In the genomic region with DNA sequence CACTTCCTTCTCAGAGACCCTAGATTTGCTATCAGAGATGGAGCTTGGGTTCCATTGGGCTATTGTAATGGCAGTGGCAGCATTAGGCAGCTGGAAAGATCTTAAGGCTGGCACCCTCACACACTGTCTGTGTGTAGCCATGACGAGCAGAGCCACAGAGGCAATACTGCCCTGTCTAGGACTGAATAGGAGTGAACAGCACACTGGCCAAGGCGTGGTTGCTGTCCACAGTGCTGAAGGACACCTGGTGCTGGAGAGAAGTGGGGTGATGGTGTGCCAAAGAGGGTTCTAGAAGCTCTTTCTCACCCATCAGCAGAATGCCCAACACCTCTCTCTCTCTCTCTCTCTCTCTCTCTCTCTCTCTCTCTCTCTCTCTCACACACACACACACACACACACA, we compare ENCODE assay signal across 9 mouse cellular contexts.
DNase-seq lines count a peak whose midpoint lies in the region; ATAC-seq lines count a peak whose summit lies in the region.
"Had no signal": no experiment of that assay in that cellular context is flagged by ENCODE, and none has a peak within 500 bp of the region (broad histone marks: within the 10 kb centered on the region; RNA-seq: fewer than 3 reads in every experiment).

No protein-coding gene starts in this region.

- 34% methylated on average over 2 of the region's 2 CpGs for WGBS in hindbrain, embryonic 10.5 days
- WGBS in hindbrain, embryonic 16.5 days: 36% methylated on average over 2 of the region's 2 CpGs

- H3K36me3 ChIP-seq in hindbrain, embryonic 10.5 days: no peaks in the 10 kb centered on the region
- no peaks in the 10 kb centered on the region for H3K36me3 ChIP-seq in hindbrain, embryonic 16.5 days (ENCODE audit: control insufficient read depth, insufficient read depth, low read length)

- no peak overlapping the region for H3K27ac ChIP-seq in hindbrain, embryonic 10.5 days
- H3K27ac ChIP-seq in hindbrain, embryonic 16.5 days (ENCODE audit: low read depth, low read length): no peak overlapping the region

- DNase-seq in hindbrain, embryonic 10.5 days (ENCODE audit: low spot score): peak; percentile 21
- DNase-seq in thymus, postnatal 4 days: peak; percentile 46
- DNase-seq in thymus, postnatal 25 days: no peak
- peak; percentile 40 for DNase-seq in forelimb bud, embryonic 11.5 days (ENCODE audit: low read depth, low spot score)
- DNase-seq in cerebellum, adult 11 months: no peak
- no peak for DNase-seq in frontal cortex, postnatal 14 days (ENCODE audit: low spot score in 2 of 2)
- no peak for DNase-seq in MN1 (ENCODE audit: low spot score)
- DNase-seq: cerebellum, adult 18-20 months had no signal

- H3K4me3 ChIP-seq in hindbrain, embryonic 10.5 days: no peak overlapping the region
- H3K4me3 ChIP-seq in hindbrain, embryonic 16.5 days (ENCODE audit: low read length): no peak overlapping the region

- peaks cover 5% of the 10 kb centered on the region; the same call in 1 of the 2 replicates for H3K4me1 ChIP-seq in hindbrain, embryonic 10.5 days (replicated peaks)
- H3K4me1 ChIP-seq in hindbrain, embryonic 16.5 days (ENCODE audit: control insufficient read depth, insufficient read depth, low read depth, low read length): peaks cover 6% of the 10 kb centered on the region; the same call in 1 of the 2 replicates

- no peaks in the 10 kb centered on the region for H3K9me3 ChIP-seq in hindbrain, embryonic 10.5 days
- H3K9me3 ChIP-seq in hindbrain, embryonic 16.5 days (ENCODE audit: control insufficient read depth, low read length): no peaks in the 10 kb centered on the region

- no peak overlapping the region for H3K9ac ChIP-seq in hindbrain, embryonic 16.5 days (ENCODE audit: low read depth, low read length)

- no peak for ATAC-seq in hindbrain, embryonic 16.5 days

- H3K27me3 ChIP-seq in hindbrain, embryonic 10.5 days (ENCODE audit: insufficient read depth, poor library complexity, severe bottlenecking): no peaks in the 10 kb centered on the region
- no peaks in the 10 kb centered on the region for H3K27me3 ChIP-seq in hindbrain, embryonic 16.5 days (replicated peaks; ENCODE audit: control insufficient read depth, insufficient read depth, low read length)

- H3K4me2 ChIP-seq in hindbrain, embryonic 16.5 days (ENCODE audit: low read length): no peak overlapping the region

Comparison
In these comparisons a context has a peak if more than half of its experiments do, and no peak if none do; other contexts are left out.
1. DNase-seq: peak in hindbrain, embryonic 10.5 days (single experiment), thymus, postnatal 4 days (single experiment) and forelimb bud, embryonic 11.5 days (single experiment); none in thymus, postnatal 25 days (single experiment), cerebellum, adult 11 months (single experiment), frontal cortex, postnatal 14 days (0 of 2) and MN1 (single experiment).